Mouse (Mus musculus) midbrain, embryonic 14.5 days (tissue): Measurements from ENCODE around the gene Tox2. TPM values are rescaled to one million over a fixed set of nuclear protein-coding genes. Genes with fewer than 3 reads are reported as not detected.

ENCODE experiments used
- ATAC-seq: fragments of 200-750 bp; cut with Nextera tagmentation; 2 replicates; pipeline ENCODE4 v1.8.0; 2017; ENCODE audit warnings: moderate number of reproducible peaks, moderate library complexity; ENCODE audit not compliant: low FRiP score, low TSS enrichment
- DNase-seq: peaks from one replicate; pipeline ENCODE4 v3.0.0-alpha.2; 2015
- H3K27ac ChIP-seq: fragments of 300-500 bp; sonication (generic); replicated peaks from 2 replicates; pipeline ENCODE4 v1.5.1; 2014; ENCODE audit warnings: mild to moderate bottlenecking, low read depth, low read length, moderate library complexity
- H3K27me3 ChIP-seq: fragments of 300-500 bp; sonication (generic); 2 replicates; pipeline ENCODE4 v1.6.1; 2014; ENCODE audit warnings: low read length, control low read depth, mixed read lengths; ENCODE audit not compliant: control insufficient read depth, insufficient read depth
- H3K36me3 ChIP-seq: fragments of 300-500 bp; sonication (generic); 2 replicates; pipeline ENCODE4 v1.6.1; 2014; ENCODE audit warnings: low read length, control low read depth; ENCODE audit not compliant: control insufficient read depth, insufficient read depth
- H3K4me1 ChIP-seq: fragments of 300-500 bp; sonication (generic); 2 replicates; pipeline ENCODE4 v1.6.1; 2014; ENCODE audit warnings: mild to moderate bottlenecking, antibody characterized with exemption, low read length, control low read depth; ENCODE audit not compliant: control insufficient read depth, insufficient read depth
- H3K4me2 ChIP-seq: fragments of 300-500 bp; sonication (generic); 2 replicates; pipeline ENCODE4 v1.6.1; 2014; ENCODE audit warnings: mild to moderate bottlenecking, low read length, moderate library complexity
- H3K4me3 ChIP-seq: fragments of 300-500 bp; sonication (generic); replicated peaks from 2 replicates; pipeline ENCODE4 v1.5.1; 2014; ENCODE audit warnings: low read depth, low read length
- H3K9ac ChIP-seq: fragments of 300-500 bp; sonication (generic); replicated peaks from 2 replicates; pipeline ENCODE4 v1.6.1; 2014; ENCODE audit warnings: mild to moderate bottlenecking, low read length, moderate library complexity
- H3K9me3 ChIP-seq: fragments of 300-500 bp; sonication (generic); 2 replicates; pipeline ENCODE4 v1.6.1; 2016; ENCODE audit warnings: low read length, control low read depth, mixed read lengths; ENCODE audit not compliant: control insufficient read depth
- WGBS: fragments of 180-500 bp; shearing (Covaris S2); extraction: QIAGEN DNeasy Blood & Tissue Kit; methylation state at CpG from one replicate; pipeline ENCODE4 v1.1.7; 2014; 5-methylcytosine and 5-hydroxymethylcytosine counted together
- polyA plus RNA-seq: library from polyadenylated mRNA; unstranded; fragments of >200 nt; fragmentation: Nextera tagmentation; extraction: Ambion mirVana; gene quantifications from 2 replicates; pipeline ENCODE4 v1.2.1, GENCODE M21; 2014

The Tox2 gene
- polyA plus RNA-seq, 1 experiment from 2014 or later = 46.8 TPM

DNA sequence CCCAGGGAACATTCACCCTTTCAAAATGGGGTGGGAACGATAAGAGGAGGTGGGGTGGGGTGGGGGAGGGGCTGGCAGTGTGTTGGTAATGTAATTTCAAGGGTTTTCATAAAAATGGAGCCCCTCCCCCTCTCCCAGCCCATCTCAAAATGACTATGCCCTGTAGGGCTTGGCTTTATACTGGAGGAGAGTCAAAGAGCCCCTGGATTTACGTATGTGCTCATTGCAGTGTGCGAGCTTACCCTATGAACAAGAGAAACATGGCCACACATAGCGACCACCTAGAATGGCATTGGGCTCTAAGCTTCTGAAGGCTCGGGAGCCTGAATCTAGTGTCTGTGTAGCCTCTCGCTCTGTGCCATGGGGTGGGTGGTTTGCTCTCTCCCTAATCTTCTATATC is 51.3 kb downstream of the Tox2 start:
- no peaks in the 10 kb centered on the region for H3K27me3 ChIP-seq
- no peak overlapping the region for H3K9ac ChIP-seq
- H3K36me3 ChIP-seq = no peaks in the 10 kb centered on the region
- H3K4me2 ChIP-seq = no peak overlapping the region
- no peaks in the 10 kb centered on the region for H3K9me3 ChIP-seq
- ATAC-seq (no peak), DNase-seq (peak; percentile 21)
- H3K4me3 ChIP-seq = no peak overlapping the region
- peaks cover 9% of the 10 kb centered on the region for H3K4me1 ChIP-seq
- H3K27ac ChIP-seq = peak overlapping the region; percentile 75
- WGBS = 77% methylated on average over 6 of the region's 6 CpGs

DNA sequence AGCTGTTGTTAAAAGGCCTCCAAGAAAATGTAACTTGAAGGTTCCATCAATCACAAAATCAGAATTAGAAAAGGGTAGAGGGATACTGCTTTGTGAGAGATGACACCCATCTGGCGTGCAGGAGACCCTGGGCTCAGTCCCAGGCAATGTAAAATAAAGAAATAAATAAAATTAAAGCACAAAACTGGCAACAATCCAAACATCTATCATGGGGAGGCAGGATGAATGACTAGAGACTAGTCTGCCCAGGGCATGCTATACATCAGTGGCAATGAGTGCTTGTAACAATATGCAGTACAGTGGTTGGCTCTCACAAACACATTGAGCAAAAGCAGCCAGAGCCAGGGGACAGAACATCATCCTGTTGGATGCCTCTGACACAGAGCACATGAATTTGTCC is 53.8 kb downstream of the Tox2 start:
- ATAC-seq (no peak), DNase-seq (no peak)
- H3K4me1 ChIP-seq = peaks cover 9% of the 10 kb centered on the region
- H3K27me3 ChIP-seq = no peaks in the 10 kb centered on the region
- no peak overlapping the region for H3K9ac ChIP-seq
- WGBS = 75% methylated on average over 1 of the region's 1 CpGs
- no peak overlapping the region for H3K4me3 ChIP-seq
- no peak overlapping the region for H3K27ac ChIP-seq
- H3K4me2 ChIP-seq = no peak overlapping the region
- H3K9me3 ChIP-seq = no peaks in the 10 kb centered on the region
- no peaks in the 10 kb centered on the region for H3K36me3 ChIP-seq

DNA sequence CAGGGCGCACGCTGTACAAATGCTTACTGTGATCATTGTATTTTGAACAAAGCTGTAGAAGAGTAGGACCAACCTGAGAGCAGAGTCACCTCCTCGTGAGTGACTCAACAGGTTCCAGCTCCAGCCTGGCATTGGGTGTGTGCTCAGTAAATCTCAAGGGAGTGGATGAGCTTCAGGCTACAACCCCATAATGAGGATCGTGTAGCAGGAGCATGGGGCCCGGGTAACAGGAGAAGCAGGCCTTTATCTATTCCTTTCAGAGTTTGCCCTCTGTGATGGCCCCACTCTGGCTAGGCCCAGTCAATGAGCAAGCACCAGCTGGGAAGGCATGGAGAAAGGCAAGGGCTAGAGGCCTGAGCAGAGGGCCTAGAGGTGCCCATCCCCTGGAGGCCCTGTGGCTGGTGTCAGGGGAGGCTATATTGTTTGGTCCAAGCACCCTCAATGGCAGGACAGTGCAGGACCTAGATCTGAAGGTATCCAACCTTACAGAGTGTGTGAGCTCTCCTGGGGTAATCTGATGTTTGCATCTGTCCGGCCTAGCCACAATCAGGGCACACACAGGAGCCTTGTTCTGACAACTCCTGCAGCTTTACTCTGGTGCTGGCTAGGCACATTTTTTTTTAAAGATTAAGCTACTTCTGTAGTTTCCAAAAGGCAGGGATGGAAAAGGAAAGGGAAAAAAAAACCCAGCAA is 58.6 kb downstream of the Tox2 start:
- WGBS = 65% methylated on average over 6 of the region's 6 CpGs
- no peak for DNase-seq

DNA sequence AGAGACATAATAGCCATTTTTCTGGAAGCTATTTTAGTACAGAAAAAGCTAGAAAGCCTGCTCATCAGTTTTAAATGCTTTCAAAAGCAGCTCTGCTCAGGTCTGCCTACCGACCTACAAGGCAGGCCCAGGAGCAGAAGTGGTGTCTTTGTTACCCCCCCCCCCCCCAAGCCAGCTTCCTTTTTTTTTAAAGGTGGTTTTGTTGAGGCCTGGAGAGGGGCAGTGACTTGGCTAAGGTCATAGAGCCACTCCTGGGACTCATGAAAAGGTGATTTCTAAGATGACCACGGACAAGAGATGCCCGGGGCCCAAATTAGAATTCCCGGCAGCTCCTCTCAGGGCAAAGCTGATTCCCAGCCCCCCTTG is 59.1 kb downstream of the Tox2 start:
- WGBS = 84% methylated on average over 4 of the region's 4 CpGs
- H3K9ac ChIP-seq = no peak overlapping the region
- H3K9me3 ChIP-seq = no peaks in the 10 kb centered on the region
- no peak overlapping the region for H3K27ac ChIP-seq
- H3K4me1 ChIP-seq = no peaks in the 10 kb centered on the region
- H3K4me2 ChIP-seq = no peak overlapping the region
- no peak for ATAC-seq
- H3K27me3 ChIP-seq = no peaks in the 10 kb centered on the region
- DNase-seq = no peak
- H3K36me3 ChIP-seq = no peaks in the 10 kb centered on the region
- no peak overlapping the region for H3K4me3 ChIP-seq

More for the DNA sequence above, 58.6 kb downstream of the Tox2 start:
- Histone ChIP-seq H3K27ac (0 out of 2 replicates have a peak overlapping the region, but pooled peaks have one; percentile 26), H3K36me3 (no peaks in the 10 kb centered on the region), H3K9ac (no peak overlapping the region), H3K27me3 (no peaks in the 10 kb centered on the region), H3K4me2 (no peak overlapping the region), H3K9me3 (no peaks in the 10 kb centered on the region), H3K4me1 (no peaks in the 10 kb centered on the region), H3K4me3 (no peak overlapping the region)
- ATAC-seq = no peak

DNA sequence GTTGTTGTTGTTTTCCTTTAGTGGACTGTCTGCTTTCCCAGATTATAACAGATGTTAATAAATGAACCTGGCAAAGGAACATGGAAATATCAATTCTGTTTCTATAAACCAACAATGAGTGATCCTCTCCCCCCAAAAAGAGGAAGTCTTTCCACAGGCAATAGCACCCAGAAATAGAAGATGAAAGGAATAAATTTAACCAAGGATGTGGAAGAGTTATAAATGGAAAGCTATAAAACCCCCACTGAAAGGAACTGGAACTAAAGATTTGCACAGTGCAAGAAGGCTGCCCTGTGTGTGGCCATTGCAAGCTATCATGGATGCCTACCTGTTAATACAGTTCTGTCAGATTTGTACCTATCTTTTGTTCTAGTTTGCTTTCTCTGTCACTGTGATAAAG is 64.2 kb downstream of the Tox2 start:
- Histone ChIP-seq H3K9ac (no peak overlapping the region), H3K4me1 (peaks cover 7% of the 10 kb centered on the region; the same call in 1 of the 2 replicates), H3K4me3 (no peak overlapping the region), H3K9me3 (no peaks in the 10 kb centered on the region), H3K27ac (no peak overlapping the region), H3K27me3 (no peaks in the 10 kb centered on the region), H3K36me3 (no peaks in the 10 kb centered on the region), H3K4me2 (no peak overlapping the region)
- DNase-seq (no peak), ATAC-seq (no peak)

DNA sequence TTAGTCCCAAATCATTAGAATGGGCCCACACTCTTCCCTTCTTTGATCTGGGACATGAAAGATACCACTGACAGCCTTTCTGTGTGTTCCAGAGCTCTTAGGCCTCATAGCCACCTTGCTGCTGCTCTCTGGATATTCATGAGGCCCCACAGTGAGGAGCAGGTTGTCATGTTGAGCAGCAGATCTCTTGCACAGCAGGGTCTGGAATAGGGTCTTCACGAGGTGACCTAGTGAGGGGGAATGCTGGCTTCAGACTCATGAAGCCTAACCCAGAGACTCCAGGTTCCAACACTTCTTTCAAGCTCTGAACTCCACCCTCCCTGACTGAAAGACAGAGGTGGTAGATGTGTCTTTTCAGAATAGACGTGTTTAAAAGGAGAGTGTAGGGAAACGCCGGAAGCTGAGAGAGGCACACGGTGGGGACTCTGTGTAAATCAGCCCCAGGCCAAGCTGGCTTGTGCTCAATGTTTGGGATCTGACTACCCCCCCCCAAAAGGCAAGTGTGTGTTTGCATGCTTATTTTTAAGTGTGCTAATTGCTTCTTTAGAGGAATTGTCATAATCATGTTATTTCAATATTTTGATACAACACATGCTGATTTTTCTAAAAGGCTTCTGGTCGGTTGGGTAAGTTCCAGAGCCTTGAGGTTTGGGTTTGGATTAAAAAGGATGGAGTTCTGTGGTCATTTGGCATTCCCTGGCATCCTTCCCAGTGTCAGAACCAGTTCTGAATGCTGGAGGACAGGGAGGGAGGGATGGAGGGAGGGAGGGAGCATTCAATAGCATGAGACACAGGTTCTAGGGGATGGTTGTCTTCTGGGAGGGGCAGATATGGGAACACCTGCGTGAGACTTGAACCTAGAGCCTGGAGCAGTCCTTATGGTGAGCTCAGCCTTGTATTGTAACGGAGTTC is 68.9 kb downstream of the Tox2 start:
- ATAC-seq (no peak), DNase-seq (no peak)
- Histone ChIP-seq H3K27ac (no peak overlapping the region), H3K4me3 (no peak overlapping the region), H3K9ac (no peak overlapping the region), H3K27me3 (no peaks in the 10 kb centered on the region), H3K9me3 (no peaks in the 10 kb centered on the region), H3K36me3 (no peaks in the 10 kb centered on the region), H3K4me1 (peaks cover 10% of the 10 kb centered on the region; the same call in 1 of the 2 replicates), H3K4me2 (no peak overlapping the region)
- 58% methylated on average over 8 of the region's 8 CpGs for WGBS

DNA sequence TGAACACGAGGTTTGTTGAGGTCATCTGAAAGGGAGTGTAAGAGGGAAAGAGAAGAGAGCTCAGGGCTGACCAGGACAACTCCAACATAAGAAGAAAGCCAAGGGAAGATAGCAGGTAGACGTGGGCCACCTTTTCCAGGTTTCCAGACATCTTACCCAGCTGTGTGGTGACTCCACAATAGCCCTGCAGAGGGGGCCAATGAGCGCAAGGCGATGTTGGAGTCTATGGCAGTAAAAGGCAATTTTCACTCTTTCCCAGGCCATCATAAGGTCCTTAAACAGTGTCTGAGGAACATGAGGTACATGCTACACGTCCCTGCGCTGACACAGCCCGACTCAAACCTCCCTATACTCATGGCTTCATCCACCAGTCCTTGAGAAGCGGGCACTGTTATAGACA is 70.9 kb downstream of the Tox2 start:
- no peak for ATAC-seq
- Histone ChIP-seq H3K4me1 (peaks cover 18% of the 10 kb centered on the region), H3K4me3 (no peak overlapping the region), H3K27me3 (no peaks in the 10 kb centered on the region), H3K9ac (no peak overlapping the region), H3K36me3 (no peaks in the 10 kb centered on the region), H3K4me2 (no peak overlapping the region), H3K9me3 (no peaks in the 10 kb centered on the region), H3K27ac (no peak overlapping the region)
- 87% methylated on average over 8 of the region's 8 CpGs for WGBS
- DNase-seq = no peak

DNA sequence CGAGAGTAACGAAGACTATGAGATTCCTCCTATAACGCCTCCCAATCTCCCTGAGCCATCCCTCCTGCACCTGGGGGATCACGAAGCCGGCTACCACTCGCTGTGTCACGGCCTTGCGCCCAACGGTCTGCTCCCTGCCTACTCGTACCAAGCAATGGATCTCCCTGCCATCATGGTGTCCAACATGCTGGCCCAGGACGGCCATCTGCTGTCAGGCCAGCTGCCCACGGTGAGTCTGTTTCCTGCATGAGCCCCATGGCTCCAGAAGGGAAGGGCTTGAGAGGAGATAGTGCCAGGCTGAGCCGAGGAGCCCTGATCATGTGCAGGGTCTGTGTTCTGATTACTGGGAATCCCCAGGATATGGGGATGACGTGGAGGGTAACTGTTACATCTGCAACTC is 73.1 kb downstream of the Tox2 start:
- Histone ChIP-seq H3K36me3 (no peaks in the 10 kb centered on the region), H3K27me3 (no peaks in the 10 kb centered on the region), H3K9ac (no peak overlapping the region), H3K4me3 (no peak overlapping the region), H3K4me1 (peaks cover 18% of the 10 kb centered on the region), H3K27ac (no peak overlapping the region), H3K4me2 (no peak overlapping the region), H3K9me3 (no peaks in the 10 kb centered on the region)
- DNase-seq (no peak), ATAC-seq (no peak)
- WGBS = 91% methylated on average over 14 of the region's 14 CpGs

DNA sequence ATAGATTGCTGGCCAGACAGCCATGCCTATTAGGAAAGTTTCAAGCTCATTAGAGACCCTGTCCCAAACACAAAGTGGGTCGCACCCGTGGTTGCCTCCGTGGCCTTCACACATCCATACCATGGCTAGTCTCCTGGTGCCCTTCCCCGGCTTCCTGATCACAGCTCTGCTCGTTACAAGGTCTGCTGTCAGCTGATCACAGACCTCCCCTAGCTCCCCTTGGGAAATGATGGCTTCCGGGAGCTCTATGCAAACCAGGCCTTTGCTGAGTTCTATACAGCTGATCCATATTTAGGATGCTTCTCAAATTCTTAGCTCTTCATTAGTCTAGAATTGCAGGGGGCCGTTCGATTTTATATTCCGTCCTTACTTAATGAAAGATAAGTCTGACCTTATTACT is 75.1 kb downstream of the Tox2 start:
- Histone ChIP-seq H3K4me3 (no peak overlapping the region), H3K4me2 (no peak overlapping the region), H3K4me1 (peaks cover 12% of the 10 kb centered on the region; the same call in 1 of the 2 replicates), H3K9ac (no peak overlapping the region), H3K9me3 (no peaks in the 10 kb centered on the region), H3K36me3 (no peaks in the 10 kb centered on the region), H3K27ac (no peak overlapping the region), H3K27me3 (no peaks in the 10 kb centered on the region)
- DNase-seq = peak; percentile 56
- 25% methylated on average over 9 of the region's 9 CpGs for WGBS
- ATAC-seq = no peak
